Mouse (Mus musculus) testis, adult 2 months (tissue): Measurements from ENCODE around the gene Olfr525.

ENCODE experiments used
- CTCF ChIP-seq: fragments of 200-500 bp; IDR thresholded peaks from 2 replicates; pipeline ENCODE4 v1.5.1; 2012; ENCODE audit warnings: low read depth, mild to moderate bottlenecking, inconsistent platforms, low read length, moderate library complexity; ENCODE audit not compliant: control insufficient read depth, insufficient read depth, insufficient replicate concordance
- POLR2A ChIP-seq: fragments of 200-500 bp; IDR thresholded peaks from 2 replicates; pipeline ENCODE4 v1.6.1; 2012; ENCODE audit warnings: low read depth, mild to moderate bottlenecking, inconsistent platforms, low read length, moderate library complexity; ENCODE audit not compliant: control insufficient read depth

- TF ChIP-seq CTCF = no peak
- TF ChIP-seq POLR2A = no peak
These were observed 23.8 kb upstream of the Olfr525 start for GRCm38 (mm10) chr7:140296876-140297275.
